Mouse (Mus musculus): Measurements from ENCODE around the gene Hmgb4. TPM values are rescaled to one million over a fixed set of nuclear protein-coding genes. Genes with fewer than 3 reads are reported as not detected.

Hmgb4 gene
- polyA plus RNA-seq (2015; fragmentation: Nextera tagmentation; extraction: Ambion mirVana): not detected in 2 replicates

- Histone ChIP-seq H3K27me3 (no peaks in the 10 kb centered on the region), H3K27ac (no peak within 1 kb of the TSS), H3K4me2 (no peak within 1 kb of the TSS), H3K36me3 (no peaks in the 10 kb centered on the region), H3K9me3 (replicated peaks) (no peaks in the 10 kb centered on the region), H3K4me3 (replicated peaks) (no peak within 1 kb of the TSS), H3K4me1 (no peaks in the 10 kb centered on the region), H3K9ac (no peak within 1 kb of the TSS)
- 65% methylated on average over 8 of the region's 8 CpGs for WGBS
- no peak for ATAC-seq (replicated peaks; ENCODE audit: low FRiP score)
Measured at GRCm38 (mm10) chr4:128260907-128261560, at the start of gene Hmgb4. Gene Hmgb4 (minus strand): TSS chr4:128260957.

DNA sequence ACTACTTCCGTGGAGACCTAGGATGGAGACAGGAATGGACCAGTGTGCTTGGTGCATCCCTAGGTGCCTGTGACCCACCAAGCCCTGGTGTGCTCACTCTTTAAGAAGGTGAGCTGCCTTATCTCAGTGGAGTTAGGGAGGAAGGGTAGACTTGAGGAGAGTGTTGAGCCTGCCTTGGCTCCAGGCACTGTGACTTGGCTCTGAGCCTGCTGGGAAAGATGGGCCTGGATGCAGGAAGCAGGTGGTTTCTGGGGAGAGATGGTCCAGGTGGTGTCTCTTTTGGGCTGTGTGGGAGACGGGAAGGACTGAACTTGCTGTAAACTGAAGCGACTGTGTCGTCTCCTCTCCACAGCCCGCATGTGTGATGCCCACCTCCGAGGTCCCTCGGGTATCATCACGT lies 45.3 kb upstream of the Hmgb4 start:
- 93% methylated on average over 8 of the region's 8 CpGs for WGBS
- Histone ChIP-seq H3K27me3 (no peaks in the 10 kb centered on the region), H3K4me3 (replicated peaks) (no peak overlapping the region), H3K4me2 (no peak overlapping the region), H3K9ac (no peak overlapping the region), H3K4me1 (no peaks in the 10 kb centered on the region), H3K36me3 (no peaks in the 10 kb centered on the region), H3K27ac (no peak overlapping the region), H3K9me3 (replicated peaks) (no peaks in the 10 kb centered on the region)
- ATAC-seq (replicated peaks; ENCODE audit: low FRiP score): no peak

DNA sequence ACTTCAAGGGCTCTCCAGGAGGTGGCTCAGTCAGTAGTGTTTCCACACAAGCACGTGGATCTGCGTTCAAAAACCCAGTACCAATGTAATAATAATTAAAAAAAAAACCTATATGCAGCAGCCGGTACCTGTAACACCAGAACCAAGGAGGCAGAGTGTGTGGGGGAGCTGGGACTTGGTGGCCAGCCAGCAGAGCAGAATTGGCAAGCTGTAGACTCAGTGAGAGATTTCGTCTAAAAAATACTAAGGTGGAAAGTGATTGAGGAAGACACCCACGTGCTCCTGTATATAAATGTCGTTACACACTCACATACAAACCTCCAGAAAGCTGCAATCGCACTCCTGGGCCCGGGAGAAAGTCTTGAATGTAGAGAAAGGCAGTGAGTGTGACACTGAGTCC lies 43.3 kb upstream of the Hmgb4 start:
- H3K4me3 ChIP-seq (replicated peaks): no peak overlapping the region
- no peaks in the 10 kb centered on the region for H3K27me3 ChIP-seq
- H3K9ac ChIP-seq: no peak overlapping the region
- no peak overlapping the region for H3K4me2 ChIP-seq
- no peak overlapping the region for H3K27ac ChIP-seq
- WGBS: 77% methylated on average over 8 of the region's 8 CpGs
- ATAC-seq (replicated peaks; ENCODE audit: low FRiP score): no peak
- H3K36me3 ChIP-seq: no peaks in the 10 kb centered on the region
- no peaks in the 10 kb centered on the region for H3K4me1 ChIP-seq
- H3K9me3 ChIP-seq (replicated peaks): no peaks in the 10 kb centered on the region

GRCm38 (mm10) chr4:128288095-128288494 lies 27.3 kb upstream of the Hmgb4 start:
- Histone ChIP-seq H3K36me3 (no peaks in the 10 kb centered on the region), H3K4me3 (replicated peaks) (no peak overlapping the region), H3K9ac (no peak overlapping the region), H3K4me1 (0 out of 2 replicates have a peak, but pooled peaks cover 3% of the 10 kb centered on the region), H3K4me2 (no peak overlapping the region), H3K27me3 (no peaks in the 10 kb centered on the region), H3K27ac (no peak overlapping the region), H3K9me3 (replicated peaks) (no peaks in the 10 kb centered on the region)
- WGBS: 78% methylated on average over 7 of the region's 7 CpGs
- ATAC-seq (replicated peaks; ENCODE audit: low FRiP score): no peak

GRCm38 (mm10) chr4:128285009-128285408 lies 24.3 kb upstream of the Hmgb4 start:
- Histone ChIP-seq H3K9me3 (replicated peaks) (no peaks in the 10 kb centered on the region), H3K4me1 (no peaks in the 10 kb centered on the region), H3K27ac (no peak overlapping the region), H3K4me3 (replicated peaks) (no peak overlapping the region), H3K36me3 (no peaks in the 10 kb centered on the region), H3K9ac (no peak overlapping the region), H3K27me3 (no peaks in the 10 kb centered on the region), H3K4me2 (no peak overlapping the region)
- 63% methylated on average over 1 of the region's 1 CpGs for WGBS
- no peak for ATAC-seq (replicated peaks; ENCODE audit: low FRiP score)

DNA sequence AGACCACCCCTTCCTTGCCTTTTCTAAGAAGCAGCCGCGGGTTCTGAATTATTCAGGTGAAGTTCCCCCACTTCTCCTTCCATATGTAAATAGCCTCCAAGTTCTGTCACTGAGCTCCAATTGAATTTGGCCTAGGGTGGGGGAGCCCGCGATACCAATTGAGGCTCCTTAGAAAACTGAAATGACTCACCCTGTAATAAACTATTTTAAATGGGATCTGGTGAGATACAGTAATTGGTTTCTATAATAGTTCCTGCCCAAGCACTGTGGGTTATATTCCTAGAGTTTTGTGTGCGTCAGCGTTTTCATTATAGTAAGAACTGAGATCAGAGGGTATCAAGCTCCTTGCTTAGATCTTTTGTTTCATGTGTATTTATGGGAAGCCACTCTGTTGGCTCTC lies 14.8 kb upstream of the Hmgb4 start:
- no peak for ATAC-seq (replicated peaks; ENCODE audit: low FRiP score)
- 77% methylated on average over 6 of the region's 6 CpGs for WGBS
- no peak overlapping the region for H3K9ac ChIP-seq
- H3K9me3 ChIP-seq (replicated peaks): no peaks in the 10 kb centered on the region
- H3K4me1 ChIP-seq: peaks cover under 1% of the 10 kb centered on the region; the same call in 1 of the 2 replicates
- H3K4me3 ChIP-seq (replicated peaks): no peak overlapping the region
- H3K27ac ChIP-seq: no peak overlapping the region
- no peaks in the 10 kb centered on the region for H3K36me3 ChIP-seq
- no peaks in the 10 kb centered on the region for H3K27me3 ChIP-seq
- no peak overlapping the region for H3K4me2 ChIP-seq

- no peak for ATAC-seq (replicated peaks; ENCODE audit: low FRiP score)
- 81% methylated on average over 5 of the region's 5 CpGs for WGBS
- H3K4me1 ChIP-seq: peaks cover 5% of the 10 kb centered on the region; the same call in 1 of the 2 replicates
- H3K4me3 ChIP-seq (replicated peaks): no peak overlapping the region
- H3K9ac ChIP-seq: no peak overlapping the region
- no peak overlapping the region for H3K4me2 ChIP-seq
- H3K27ac ChIP-seq: no peak overlapping the region
- no peaks in the 10 kb centered on the region for H3K27me3 ChIP-seq
- no peaks in the 10 kb centered on the region for H3K9me3 ChIP-seq (replicated peaks)
- H3K36me3 ChIP-seq: no peaks in the 10 kb centered on the region
Measured at GRCm38 (mm10) chr4:128275116-128275515, 14.4 kb upstream of the Hmgb4 start.

DNA sequence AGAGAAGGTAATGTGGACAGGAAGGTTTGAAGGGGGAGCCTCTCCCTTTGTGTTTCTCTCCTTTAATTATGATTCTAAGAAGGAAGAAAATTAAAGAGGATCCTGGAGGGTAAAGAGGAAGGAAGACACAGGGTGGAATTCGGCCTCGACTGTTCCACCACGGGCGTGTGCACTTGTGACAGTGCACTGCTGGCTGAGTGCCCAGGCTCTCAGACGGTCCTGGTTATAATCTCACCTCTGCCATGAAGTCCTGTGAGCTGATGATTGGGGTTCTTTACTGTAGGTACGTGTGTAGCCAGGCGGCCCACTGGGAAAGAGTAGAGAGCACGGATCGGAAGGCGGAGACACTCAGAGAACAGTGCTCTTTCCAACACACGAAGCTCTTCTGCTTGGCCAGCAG lies 12.4 kb upstream of the Hmgb4 start:
- Histone ChIP-seq H3K4me3 (replicated peaks) (no peak overlapping the region), H3K27ac (no peak overlapping the region), H3K4me1 (peaks cover 14% of the 10 kb centered on the region), H3K36me3 (no peaks in the 10 kb centered on the region), H3K27me3 (no peaks in the 10 kb centered on the region), H3K4me2 (no peak overlapping the region), H3K9ac (no peak overlapping the region), H3K9me3 (replicated peaks) (no peaks in the 10 kb centered on the region)
- WGBS: 78% methylated on average over 11 of the region's 11 CpGs
- no peak for ATAC-seq (replicated peaks; ENCODE audit: low FRiP score)

GRCm38 (mm10) chr4:128272501-128272900 lies 11.7 kb upstream of the Hmgb4 start:
- Histone ChIP-seq H3K27me3 (no peaks in the 10 kb centered on the region), H3K4me3 (replicated peaks) (no peak overlapping the region), H3K4me2 (no peak overlapping the region), H3K4me1 (peaks cover 14% of the 10 kb centered on the region), H3K27ac (no peak overlapping the region), H3K36me3 (no peaks in the 10 kb centered on the region), H3K9ac (no peak overlapping the region), H3K9me3 (replicated peaks) (no peaks in the 10 kb centered on the region)
- 61% methylated on average over 6 of the region's 6 CpGs for WGBS
- no peak for ATAC-seq (replicated peaks; ENCODE audit: low FRiP score)

DNA sequence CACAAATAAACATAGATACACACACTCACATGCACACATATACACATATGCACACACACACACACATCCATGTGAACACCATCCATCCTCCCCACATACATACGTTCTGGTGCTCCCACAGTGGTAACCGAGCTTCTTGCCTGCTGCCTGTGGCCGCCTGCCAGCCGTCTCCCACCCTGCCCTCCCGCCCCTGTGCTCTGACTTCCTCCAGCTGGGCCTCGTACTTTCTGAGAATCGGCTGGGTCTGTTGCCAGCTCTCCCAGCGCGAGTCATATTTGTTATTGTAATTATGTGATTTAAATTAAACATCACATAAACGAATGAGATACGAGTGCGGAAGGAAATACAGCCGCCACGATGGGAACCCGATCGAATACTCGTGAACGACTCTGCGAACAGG lies 10.2 kb upstream of the Hmgb4 start:
- Histone ChIP-seq H3K36me3 (no peaks in the 10 kb centered on the region), H3K27ac (no peak overlapping the region), H3K4me3 (replicated peaks) (no peak overlapping the region), H3K27me3 (no peaks in the 10 kb centered on the region), H3K9me3 (replicated peaks) (no peaks in the 10 kb centered on the region), H3K4me2 (no peak overlapping the region), H3K9ac (no peak overlapping the region), H3K4me1 (peaks cover 14% of the 10 kb centered on the region)
- 55% methylated on average over 19 of the region's 19 CpGs for WGBS
- no peak for ATAC-seq (replicated peaks; ENCODE audit: low FRiP score)

DNA sequence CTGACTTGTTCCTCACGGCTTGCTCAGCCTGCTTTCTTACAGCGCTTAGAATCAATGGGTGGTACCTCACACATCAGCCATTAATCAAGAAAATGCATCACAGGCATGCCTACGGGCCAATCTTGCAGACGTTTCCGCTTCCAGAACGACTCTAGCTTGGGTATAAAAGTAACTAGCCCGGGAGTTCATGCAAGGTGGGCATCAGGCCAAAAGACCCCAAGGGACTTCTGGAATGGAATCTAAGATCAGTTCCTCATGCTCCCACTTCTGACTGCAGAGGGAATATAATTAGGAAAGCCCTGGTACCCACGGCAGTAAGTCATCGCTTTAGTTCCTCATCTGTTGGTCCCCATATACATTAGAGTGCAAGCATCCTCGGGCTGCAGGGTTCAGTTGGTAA lies 9.4 kb upstream of the Hmgb4 start:
- Histone ChIP-seq H3K27me3 (no peaks in the 10 kb centered on the region), H3K27ac (no peak overlapping the region), H3K4me1 (peaks cover 14% of the 10 kb centered on the region), H3K4me3 (replicated peaks) (no peak overlapping the region), H3K4me2 (no peak overlapping the region), H3K36me3 (no peaks in the 10 kb centered on the region), H3K9ac (no peak overlapping the region), H3K9me3 (replicated peaks) (no peaks in the 10 kb centered on the region)
- 55% methylated on average over 10 of the region's 10 CpGs for WGBS
- no peak for ATAC-seq (replicated peaks; ENCODE audit: low FRiP score)

DNA sequence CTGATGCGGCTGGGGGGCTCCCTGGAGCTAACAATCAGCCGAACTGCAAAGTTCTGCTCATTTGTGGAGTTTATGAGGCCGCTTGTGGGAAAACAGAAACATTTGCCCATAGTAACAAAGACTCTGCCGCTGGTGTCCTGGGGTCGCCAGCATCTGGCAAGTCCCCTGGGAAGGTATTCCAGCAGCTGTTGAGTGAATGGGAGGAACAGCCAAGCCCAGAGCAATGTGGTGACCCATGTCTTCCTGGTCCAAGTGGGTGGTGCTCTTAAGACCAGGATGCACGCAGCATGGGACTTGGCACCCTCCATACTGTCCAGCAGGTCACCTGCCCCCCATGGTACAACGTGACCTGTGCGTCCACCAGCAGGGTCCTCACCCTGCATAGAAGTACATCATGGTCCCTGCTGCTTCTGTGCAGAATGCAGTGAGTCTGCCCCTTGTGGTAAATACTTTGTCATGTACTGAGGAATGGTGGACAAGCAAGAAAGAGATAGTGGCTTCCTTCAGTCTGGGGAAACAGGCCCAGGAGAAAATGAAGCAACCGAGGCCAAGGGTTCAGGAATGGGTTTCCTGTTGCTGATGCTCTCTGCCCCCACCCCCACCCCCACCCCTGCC lies 8.6 kb upstream of the Hmgb4 start:
- 72% methylated on average over 9 of the region's 9 CpGs for WGBS
- H3K27ac ChIP-seq: no peak overlapping the region
- ATAC-seq (replicated peaks; ENCODE audit: low FRiP score): no peak

DNA sequence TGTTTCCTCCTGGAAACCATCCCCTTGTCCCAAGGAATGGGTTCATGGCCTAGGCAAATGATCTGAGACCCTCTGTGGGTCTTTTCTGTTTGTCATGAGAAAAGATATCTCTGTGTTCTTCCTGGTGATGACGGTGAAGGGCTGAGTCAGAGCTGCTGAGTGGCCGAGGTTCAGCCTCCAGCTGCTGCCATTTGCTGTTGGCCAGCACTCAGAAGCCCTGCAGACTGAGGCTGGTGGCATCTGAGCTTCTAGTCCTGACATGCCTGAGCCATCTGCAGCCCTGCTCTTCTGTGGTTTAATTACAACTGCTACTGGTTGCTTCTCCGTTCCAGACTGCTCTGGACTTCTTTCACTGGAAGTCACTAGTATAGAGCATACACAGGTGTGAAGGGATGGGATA lies 4.6 kb upstream of the Hmgb4 start:
- Histone ChIP-seq H3K27ac (no peak overlapping the region), H3K36me3 (no peaks in the 10 kb centered on the region), H3K9ac (no peak overlapping the region), H3K27me3 (no peaks in the 10 kb centered on the region), H3K4me1 (peaks cover 11% of the 10 kb centered on the region), H3K9me3 (replicated peaks) (no peaks in the 10 kb centered on the region), H3K4me2 (no peak overlapping the region), H3K4me3 (replicated peaks) (no peak overlapping the region)
- 82% methylated on average over 3 of the region's 3 CpGs for WGBS
- no peak for ATAC-seq (replicated peaks; ENCODE audit: low FRiP score)

More for the DNA sequence above, 8.6 kb upstream of the Hmgb4 start:
- Histone ChIP-seq H3K4me3 (replicated peaks) (no peak overlapping the region), H3K9ac (no peak overlapping the region), H3K36me3 (no peaks in the 10 kb centered on the region), H3K27me3 (no peaks in the 10 kb centered on the region), H3K9me3 (replicated peaks) (no peaks in the 10 kb centered on the region), H3K4me2 (no peak overlapping the region), H3K4me1 (peaks cover 14% of the 10 kb centered on the region)
